Mouse (Mus musculus): Measurements from ENCODE around the gene Nfia. TPM values are rescaled to one million over a fixed set of nuclear protein-coding genes. Genes with fewer than 3 reads are reported as not detected.

Nfia gene
- polyA plus RNA-seq, 1 experiment from 2014 or later, result 49.2 TPM

DNA sequence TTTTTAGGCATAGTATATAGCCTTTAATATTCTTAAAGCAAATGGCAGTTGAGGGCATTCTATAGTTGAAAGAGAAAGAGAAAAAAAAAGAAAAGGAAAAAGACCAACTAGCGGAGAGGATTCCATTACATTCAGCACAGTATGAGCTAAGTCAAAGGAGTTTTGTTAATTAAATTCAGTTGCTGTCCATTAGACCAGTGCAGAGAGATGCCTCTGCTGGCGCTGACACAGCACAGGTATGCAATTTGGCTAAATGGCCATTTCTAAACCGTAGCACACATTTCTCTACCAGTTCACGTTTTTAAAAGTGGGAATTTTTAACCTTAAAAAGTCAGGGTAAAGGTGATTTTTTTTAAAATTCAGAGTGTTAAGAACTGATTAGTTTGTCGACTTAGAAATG lies 32.1 kb downstream of the Nfia start:
- ATAC-seq (ENCODE audit: low FRiP score), result no peak
- Histone ChIP-seq H3K4me2 (replicated peaks) (no peak overlapping the region), H3K27me3 (ENCODE audit: control insufficient read depth, insufficient read depth, low read length) (no peaks in the 10 kb centered on the region), H3K27ac (no peak overlapping the region), H3K9ac (no peak overlapping the region), H3K9me3 (ENCODE audit: control insufficient read depth, low read length) (peaks cover 8% of the 10 kb centered on the region; the same call in 1 of the 2 replicates), H3K4me3 (replicated peaks; ENCODE audit: low read length) (no peak overlapping the region), H3K4me1 (replicated peaks; ENCODE audit: control insufficient read depth, insufficient read depth, low read length) (peaks cover 4% of the 10 kb centered on the region), H3K36me3 (replicated peaks; ENCODE audit: control insufficient read depth, insufficient read depth) (no peaks in the 10 kb centered on the region)
- WGBS, result 59% methylated on average over 5 of the region's 5 CpGs
- DNase-seq (ENCODE audit: low spot score), result no peak

DNA sequence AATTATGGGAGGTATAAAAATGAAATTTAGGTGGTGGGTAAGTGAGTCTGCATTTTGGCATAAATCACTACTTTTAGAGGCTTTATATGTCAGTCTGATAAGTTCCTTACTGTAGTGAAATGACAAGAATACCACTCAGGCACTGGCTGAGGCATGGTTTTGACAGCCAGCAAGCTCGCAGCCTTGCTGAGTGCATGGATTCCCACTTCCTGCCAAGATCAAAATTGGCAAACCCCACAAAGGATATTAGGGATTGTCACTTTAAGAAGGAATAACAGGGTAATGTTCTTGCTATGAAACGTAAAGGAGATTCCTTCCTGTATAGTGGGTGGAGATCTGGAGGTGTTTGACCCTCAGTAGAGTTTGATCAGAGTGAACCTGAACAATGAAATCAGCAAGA lies 32.7 kb downstream of the Nfia start:
- no peaks in the 10 kb centered on the region for H3K27me3 ChIP-seq (ENCODE audit: control insufficient read depth, insufficient read depth, low read length)
- no peak overlapping the region for H3K9ac ChIP-seq
- no peak overlapping the region; the same call in 1 of the 2 replicates for H3K4me2 ChIP-seq (replicated peaks)
- H3K9me3 ChIP-seq (ENCODE audit: control insufficient read depth, low read length), result peaks cover 8% of the 10 kb centered on the region; the same call in 1 of the 2 replicates
- DNase-seq (ENCODE audit: low spot score) (no peak), ATAC-seq (ENCODE audit: low FRiP score) (no peak)
- no peaks in the 10 kb centered on the region for H3K36me3 ChIP-seq (replicated peaks; ENCODE audit: control insufficient read depth, insufficient read depth)
- H3K4me1 ChIP-seq (replicated peaks; ENCODE audit: control insufficient read depth, insufficient read depth, low read length), result peaks cover 10% of the 10 kb centered on the region
- no peak overlapping the region for H3K27ac ChIP-seq
- 34% methylated on average over 2 of the region's 2 CpGs for WGBS
- H3K4me3 ChIP-seq (replicated peaks; ENCODE audit: low read length), result no peak overlapping the region

GRCm38 (mm10) chr4:97805896-97806808 lies 33.6 kb downstream of the Nfia start:
- 26% methylated on average over 7 of the region's 7 CpGs for WGBS
- H3K36me3 ChIP-seq (replicated peaks; ENCODE audit: control insufficient read depth, insufficient read depth), result no peaks in the 10 kb centered on the region
- DNase-seq (ENCODE audit: low spot score), result no peak
- peaks cover 11% of the 10 kb centered on the region for H3K4me1 ChIP-seq (replicated peaks; ENCODE audit: control insufficient read depth, insufficient read depth, low read length)
- H3K4me3 ChIP-seq (replicated peaks; ENCODE audit: low read length), result no peak overlapping the region
- H3K9me3 ChIP-seq (ENCODE audit: control insufficient read depth, low read length), result peaks cover 8% of the 10 kb centered on the region; the same call in 1 of the 2 replicates
- no peak overlapping the region for H3K4me2 ChIP-seq (replicated peaks)
- peak; percentile 65; the same call in 1 of the 2 replicates for ATAC-seq (ENCODE audit: low FRiP score)
- no peaks in the 10 kb centered on the region for H3K27me3 ChIP-seq (ENCODE audit: control insufficient read depth, insufficient read depth, low read length)
- H3K9ac ChIP-seq, result no peak overlapping the region
- no peak overlapping the region for H3K27ac ChIP-seq

DNA sequence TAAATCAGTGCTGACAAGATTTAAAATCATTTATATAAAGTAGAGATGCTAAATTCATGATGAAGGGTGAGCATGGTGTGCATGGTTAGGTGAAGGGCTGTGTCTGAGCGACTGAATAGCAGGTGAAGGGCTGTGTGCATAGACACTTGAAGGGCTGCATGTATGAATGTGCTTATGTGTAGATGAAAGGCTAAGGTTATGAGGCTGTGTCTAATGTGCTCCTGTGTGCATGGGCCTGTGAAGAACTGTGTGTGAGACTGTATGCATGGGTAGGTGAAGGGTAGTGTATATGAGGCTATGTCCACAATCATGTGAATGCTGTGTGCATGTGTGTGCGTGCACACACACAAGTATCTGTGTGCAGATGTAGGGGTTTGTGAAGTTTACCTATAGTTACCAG lies 34.4 kb downstream of the Nfia start:
- no peak overlapping the region for H3K9ac ChIP-seq
- WGBS, result 79% methylated on average over 2 of the region's 2 CpGs
- H3K4me3 ChIP-seq (replicated peaks; ENCODE audit: low read length), result no peak overlapping the region
- H3K27me3 ChIP-seq (ENCODE audit: control insufficient read depth, insufficient read depth, low read length), result no peaks in the 10 kb centered on the region
- no peak for DNase-seq (ENCODE audit: low spot score)
- H3K9me3 ChIP-seq (ENCODE audit: control insufficient read depth, low read length), result peaks cover 8% of the 10 kb centered on the region; the same call in 1 of the 2 replicates
- no peak for ATAC-seq (ENCODE audit: low FRiP score)
- peaks cover 11% of the 10 kb centered on the region for H3K4me1 ChIP-seq (replicated peaks; ENCODE audit: control insufficient read depth, insufficient read depth, low read length)
- H3K27ac ChIP-seq, result peak overlapping the region; percentile 26; the same call in 1 of the 2 replicates
- H3K36me3 ChIP-seq (replicated peaks; ENCODE audit: control insufficient read depth, insufficient read depth), result no peaks in the 10 kb centered on the region
- H3K4me2 ChIP-seq (replicated peaks), result no peak overlapping the region

GRCm38 (mm10) chr4:97808885-97809284 lies 36.4 kb downstream of the Nfia start:
- DNase-seq (ENCODE audit: low spot score), result no peak
- Histone ChIP-seq H3K9ac (no peak overlapping the region), H3K4me3 (replicated peaks; ENCODE audit: low read length) (no peak overlapping the region), H3K9me3 (ENCODE audit: control insufficient read depth, low read length) (no peaks in the 10 kb centered on the region), H3K36me3 (replicated peaks; ENCODE audit: control insufficient read depth, insufficient read depth) (no peaks in the 10 kb centered on the region), H3K27ac (no peak overlapping the region), H3K4me2 (replicated peaks) (no peak overlapping the region), H3K27me3 (ENCODE audit: control insufficient read depth, insufficient read depth, low read length) (no peaks in the 10 kb centered on the region), H3K4me1 (replicated peaks; ENCODE audit: control insufficient read depth, insufficient read depth, low read length) (peaks cover 11% of the 10 kb centered on the region)
- 91% methylated on average over 3 of the region's 3 CpGs for WGBS
- no peak for ATAC-seq (ENCODE audit: low FRiP score)

GRCm38 (mm10) chr4:97809582-97810295 lies 37.2 kb downstream of the Nfia start:
- Histone ChIP-seq H3K4me3 (replicated peaks; ENCODE audit: low read length) (no peak overlapping the region), H3K4me2 (replicated peaks) (no peak overlapping the region), H3K9me3 (ENCODE audit: control insufficient read depth, low read length) (no peaks in the 10 kb centered on the region), H3K27ac (no peak overlapping the region), H3K27me3 (ENCODE audit: control insufficient read depth, insufficient read depth, low read length) (no peaks in the 10 kb centered on the region), H3K4me1 (replicated peaks; ENCODE audit: control insufficient read depth, insufficient read depth, low read length) (peaks cover 11% of the 10 kb centered on the region), H3K36me3 (replicated peaks; ENCODE audit: control insufficient read depth, insufficient read depth) (no peaks in the 10 kb centered on the region), H3K9ac (no peak overlapping the region)
- no peak for DNase-seq (ENCODE audit: low spot score)
- ATAC-seq (ENCODE audit: low FRiP score), result no peak
- 71% methylated on average over 4 of the region's 4 CpGs for WGBS

- Histone ChIP-seq H3K9me3 (ENCODE audit: control insufficient read depth, low read length) (no peaks in the 10 kb centered on the region), H3K9ac (no peak overlapping the region), H3K4me3 (replicated peaks; ENCODE audit: low read length) (no peak overlapping the region), H3K36me3 (replicated peaks; ENCODE audit: control insufficient read depth, insufficient read depth) (no peaks in the 10 kb centered on the region), H3K4me1 (replicated peaks; ENCODE audit: control insufficient read depth, insufficient read depth, low read length) (peaks cover 11% of the 10 kb centered on the region), H3K4me2 (replicated peaks) (no peak overlapping the region), H3K27ac (no peak overlapping the region), H3K27me3 (ENCODE audit: control insufficient read depth, insufficient read depth, low read length) (no peaks in the 10 kb centered on the region)
- 82% methylated on average over 7 of the region's 7 CpGs for WGBS
- ATAC-seq (ENCODE audit: low FRiP score), result no peak
- no peak for DNase-seq (ENCODE audit: low spot score)
Measured at GRCm38 (mm10) chr4:97810348-97810939, 37.9 kb downstream of the Nfia start.

- no peak for ATAC-seq (ENCODE audit: low FRiP score)
- Histone ChIP-seq H3K27ac (no peak overlapping the region), H3K36me3 (replicated peaks; ENCODE audit: control insufficient read depth, insufficient read depth) (no peaks in the 10 kb centered on the region), H3K27me3 (ENCODE audit: control insufficient read depth, insufficient read depth, low read length) (no peaks in the 10 kb centered on the region), H3K9me3 (ENCODE audit: control insufficient read depth, low read length) (no peaks in the 10 kb centered on the region), H3K4me1 (replicated peaks; ENCODE audit: control insufficient read depth, insufficient read depth, low read length) (peaks cover 16% of the 10 kb centered on the region), H3K9ac (no peak overlapping the region), H3K4me2 (replicated peaks) (no peak overlapping the region), H3K4me3 (replicated peaks; ENCODE audit: low read length) (no peak overlapping the region)
- no peak for DNase-seq (ENCODE audit: low spot score)
- 85% methylated on average over 5 of the region's 5 CpGs for WGBS
Measured at GRCm38 (mm10) chr4:97813035-97813434, 40.5 kb downstream of the Nfia start.

GRCm38 (mm10) chr4:97813996-97814395 lies 41.5 kb downstream of the Nfia start:
- no peak overlapping the region for H3K4me2 ChIP-seq (replicated peaks)
- 70% methylated on average over 4 of the region's 4 CpGs for WGBS
- H3K4me3 ChIP-seq (replicated peaks; ENCODE audit: low read length), result no peak overlapping the region
- no peak overlapping the region for H3K27ac ChIP-seq
- DNase-seq (ENCODE audit: low spot score) (no peak), ATAC-seq (ENCODE audit: low FRiP score) (no peak)
- H3K9me3 ChIP-seq (ENCODE audit: control insufficient read depth, low read length), result no peaks in the 10 kb centered on the region
- no peaks in the 10 kb centered on the region for H3K27me3 ChIP-seq (ENCODE audit: control insufficient read depth, insufficient read depth, low read length)
- peaks cover 16% of the 10 kb centered on the region for H3K4me1 ChIP-seq (replicated peaks; ENCODE audit: control insufficient read depth, insufficient read depth, low read length)
- no peaks in the 10 kb centered on the region for H3K36me3 ChIP-seq (replicated peaks; ENCODE audit: control insufficient read depth, insufficient read depth)
- H3K9ac ChIP-seq, result no peak overlapping the region
